Mouse (Mus musculus) yolk sac, embryonic 10.5 days (tissue): Measurements from ENCODE around the gene Cdh4.

ENCODE experiments used
- DNase-seq: peaks from one replicate; pipeline ENCODE4 v3.0.0-alpha.2; 2017; ENCODE audit warnings: low spot score

Gene Cdh4

DNA sequence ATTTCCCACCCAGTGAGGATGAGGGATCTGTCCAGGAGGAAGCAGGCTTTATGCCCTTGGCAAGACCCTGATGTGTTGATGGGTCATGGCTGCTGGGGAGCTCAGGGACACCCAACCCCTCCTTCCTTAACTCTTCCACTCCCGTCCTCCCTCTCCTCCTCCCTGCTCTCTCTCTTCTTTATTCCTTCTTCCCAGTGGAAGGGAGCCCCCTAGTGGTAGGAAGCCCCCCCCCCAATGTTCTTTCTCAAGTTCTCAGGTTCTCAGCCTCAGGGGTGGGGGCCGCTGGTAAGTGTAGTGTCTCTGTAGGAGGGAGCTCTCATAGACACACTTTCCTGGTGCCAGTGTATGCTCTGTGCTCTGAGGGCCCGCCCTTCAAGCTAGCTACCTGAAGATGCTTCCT lies 421.0 kb downstream of the Cdh4 start:
- no peak for DNase-seq

DNA sequence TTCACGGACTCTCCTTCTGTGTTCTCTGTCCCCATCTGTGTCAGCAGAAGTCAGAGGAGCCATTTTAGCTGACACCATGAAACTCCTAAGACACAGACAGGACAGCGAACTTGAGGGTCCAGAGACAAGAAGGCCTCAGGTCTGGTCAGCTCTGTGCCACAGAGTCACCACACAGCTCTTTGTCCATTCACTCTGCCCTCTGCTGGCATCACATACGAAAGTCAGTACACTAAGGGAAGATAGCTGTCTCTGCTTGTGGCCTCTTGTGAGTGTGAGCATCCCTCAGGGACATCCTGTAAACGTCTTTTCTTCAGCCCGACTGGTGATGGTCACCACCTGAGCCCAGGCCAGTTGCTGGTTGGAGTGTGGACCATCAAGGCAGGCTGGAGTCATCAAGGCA lies 422.9 kb downstream of the Cdh4 start:
- no peak for DNase-seq

DNA sequence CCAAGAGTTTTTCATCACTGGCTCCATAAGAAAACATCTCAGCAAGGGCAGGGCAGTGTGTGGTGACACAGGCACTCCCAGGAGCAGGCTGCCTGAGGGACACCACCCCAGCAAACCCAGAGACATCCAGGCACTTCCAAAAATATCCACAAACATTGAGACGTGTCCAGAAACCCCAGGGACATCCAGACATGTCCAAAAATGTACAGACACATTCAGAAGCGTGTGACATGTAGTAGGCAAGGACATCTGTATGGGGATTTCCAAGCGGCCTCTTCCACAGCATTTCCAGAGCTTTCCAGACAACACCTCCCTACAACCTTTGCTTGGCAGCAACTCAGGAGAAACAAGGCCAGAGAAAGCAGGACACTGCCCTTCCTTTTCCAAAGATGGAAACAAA lies 425.4 kb downstream of the Cdh4 start:
- DNase-seq, result no peak

DNA sequence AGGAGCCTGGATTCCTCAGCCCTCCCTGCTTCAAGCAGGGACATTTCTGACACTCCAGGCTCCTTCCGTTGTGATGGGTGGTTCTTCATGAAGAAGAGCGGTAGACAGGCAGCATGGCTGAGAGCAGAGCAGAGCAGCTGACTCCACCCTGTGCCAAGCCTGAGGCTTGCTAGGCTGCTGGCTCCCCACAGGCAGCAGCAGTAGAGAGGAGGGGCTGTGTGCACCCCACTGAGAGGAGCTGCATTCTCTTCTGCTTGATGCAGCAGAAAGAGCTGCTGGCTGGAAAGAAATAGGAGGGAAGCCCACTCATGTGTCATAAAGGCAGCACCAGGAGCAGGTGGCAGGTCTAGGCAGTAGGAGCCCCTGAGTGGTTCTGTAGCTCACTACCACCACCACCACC lies 427.6 kb downstream of the Cdh4 start:
- DNase-seq, result no peak

DNA sequence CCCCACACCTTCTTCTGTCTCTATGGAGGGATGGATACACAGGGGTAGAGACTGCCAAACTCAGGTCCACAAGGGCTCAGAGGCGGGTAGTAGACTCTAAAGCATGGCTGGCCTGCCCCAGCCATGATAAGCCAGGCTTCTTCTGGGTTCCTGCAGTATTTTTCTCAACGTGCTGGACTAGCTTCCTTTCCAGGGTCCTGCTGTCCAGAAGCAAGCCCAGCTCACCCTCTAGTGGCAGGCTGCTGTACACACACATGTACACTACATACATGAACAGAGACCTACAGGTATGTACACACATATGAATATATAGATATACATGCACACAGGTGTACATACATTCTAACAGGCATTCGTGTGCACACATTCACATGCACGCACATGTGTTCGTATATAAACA lies 430.5 kb downstream of the Cdh4 start:
- DNase-seq, result no peak

DNA sequence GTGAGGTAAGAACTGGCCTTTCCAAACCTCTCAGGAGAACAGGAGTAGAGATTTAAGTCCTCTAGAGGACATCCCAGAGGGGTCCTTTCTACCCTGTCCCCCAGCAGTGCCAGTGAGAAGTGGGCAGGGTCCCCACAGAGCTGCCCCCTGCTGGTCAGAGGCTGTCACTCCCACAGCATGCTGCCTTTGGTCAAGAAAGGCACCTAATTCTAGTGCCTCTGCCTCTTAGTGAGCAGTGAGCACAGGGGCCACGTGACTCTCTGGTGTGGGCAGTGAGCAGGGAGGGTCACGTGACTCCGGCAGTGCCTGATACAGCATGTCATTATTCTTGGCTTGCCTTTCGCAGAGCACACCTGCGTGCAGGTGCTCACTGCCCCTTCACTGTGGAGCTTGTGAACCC lies 431.1 kb downstream of the Cdh4 start:
- no peak for DNase-seq

DNA sequence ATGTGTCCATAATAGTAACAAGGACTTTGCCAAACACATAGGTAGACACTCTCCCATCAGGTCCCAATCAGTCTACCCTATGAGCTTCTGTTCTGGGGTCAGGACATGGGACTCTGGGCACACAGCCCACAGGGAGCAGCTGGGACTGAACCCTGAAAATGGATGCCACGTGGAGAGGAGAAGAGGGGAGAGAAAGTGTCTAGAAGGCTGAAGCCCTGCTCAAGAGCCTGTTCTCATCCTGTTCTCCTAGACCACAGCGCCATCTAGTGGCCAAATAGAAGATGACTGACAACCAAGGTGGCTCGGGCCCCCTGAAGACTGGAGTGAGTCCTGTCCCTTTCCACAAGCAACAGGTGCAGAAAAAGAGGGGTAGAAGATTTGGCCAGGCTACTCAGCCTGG lies 432.9 kb downstream of the Cdh4 start:
- peak; percentile 36 for DNase-seq

DNA sequence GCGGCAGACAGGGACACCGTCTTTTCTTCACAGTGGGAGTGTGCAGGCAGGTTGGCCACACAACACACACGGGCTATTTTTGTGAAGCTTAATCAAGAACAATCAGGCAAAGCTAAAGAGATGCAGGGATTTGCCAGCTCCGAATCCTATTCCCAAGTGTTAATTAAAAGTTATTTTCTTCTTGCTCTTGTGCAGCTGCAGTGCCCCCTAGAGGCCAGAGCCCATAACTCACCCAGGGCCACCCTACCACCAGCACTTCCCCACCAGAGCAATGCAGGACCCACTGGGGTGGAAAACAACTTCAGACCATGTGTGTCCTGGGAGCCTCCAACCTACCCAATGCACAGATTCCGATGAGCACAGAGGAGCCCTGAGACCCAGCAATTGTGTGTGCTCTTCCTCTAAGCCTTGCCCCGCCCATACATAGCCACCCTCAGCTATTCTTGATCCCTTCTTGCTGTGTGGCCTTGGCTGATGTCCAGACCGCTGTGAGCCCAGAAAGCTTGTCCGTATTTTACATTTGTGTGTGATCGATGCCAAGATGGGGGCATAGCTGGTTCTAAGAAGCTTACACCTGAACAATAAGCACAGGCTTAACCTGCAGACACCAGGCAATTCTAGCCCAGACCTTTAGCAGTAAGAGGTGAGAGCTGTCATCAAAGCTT lies 435.5 kb downstream of the Cdh4 start:
- DNase-seq, result no peak

DNA sequence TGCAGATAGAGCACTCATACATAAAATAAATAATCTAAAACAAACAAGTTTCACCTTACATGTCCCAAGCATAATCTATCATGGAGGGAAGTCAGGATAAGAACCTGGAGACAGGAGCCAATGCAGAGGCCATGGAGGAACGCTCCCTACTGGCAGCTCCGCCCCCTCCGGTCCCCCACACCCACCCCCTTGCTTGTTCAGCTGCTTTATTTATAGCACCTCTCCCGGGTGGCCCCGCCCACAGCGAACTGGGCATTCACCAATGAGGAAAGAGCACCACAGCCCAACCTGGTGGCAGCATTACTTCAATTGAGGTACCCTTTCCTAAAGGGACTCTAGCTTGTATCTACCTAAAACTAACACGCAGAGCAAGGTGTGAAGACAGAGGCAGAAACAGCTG lies 442.3 kb downstream of the Cdh4 start:
- DNase-seq, result no peak

DNA sequence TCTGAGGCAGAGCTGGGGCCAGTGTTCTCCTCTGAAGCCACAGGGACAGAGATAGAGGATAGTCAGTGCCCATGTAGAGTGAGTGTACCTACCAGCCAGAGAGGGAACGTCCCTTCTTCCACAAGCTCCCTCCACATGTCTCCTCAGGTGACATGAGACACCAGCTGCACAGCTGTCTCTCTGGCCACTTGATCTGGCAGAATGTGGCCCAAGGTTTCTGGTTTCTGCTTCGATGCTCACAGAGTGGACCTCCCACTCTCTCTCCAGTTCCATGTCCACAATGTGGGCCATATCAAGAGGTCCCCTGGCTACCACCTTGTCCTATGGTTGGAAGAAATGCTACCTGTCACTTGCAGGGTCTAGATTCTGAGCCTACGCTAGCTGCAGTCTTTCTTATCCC lies 448.8 kb downstream of the Cdh4 start:
- DNase-seq, result no peak

DNA sequence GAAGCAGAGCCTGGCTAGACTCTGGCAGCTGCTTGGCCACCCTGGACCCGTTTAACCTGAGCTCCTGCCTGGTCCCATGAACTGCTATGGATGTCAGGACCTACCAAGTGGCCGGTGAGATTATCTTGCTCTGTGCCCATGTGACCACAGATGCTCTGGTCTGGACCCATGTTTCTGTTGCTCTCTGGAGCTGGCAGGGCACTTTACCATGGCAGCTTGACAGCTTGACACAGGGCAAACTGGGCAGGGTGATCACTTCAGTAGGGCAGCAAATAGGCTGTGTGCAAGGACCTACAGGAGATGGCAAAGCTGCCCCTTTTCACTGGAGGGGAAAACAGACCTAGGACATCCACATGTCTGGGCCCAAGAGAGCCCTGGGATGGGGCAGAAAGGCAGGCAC lies 454.7 kb downstream of the Cdh4 start:
- no peak for DNase-seq

DNA sequence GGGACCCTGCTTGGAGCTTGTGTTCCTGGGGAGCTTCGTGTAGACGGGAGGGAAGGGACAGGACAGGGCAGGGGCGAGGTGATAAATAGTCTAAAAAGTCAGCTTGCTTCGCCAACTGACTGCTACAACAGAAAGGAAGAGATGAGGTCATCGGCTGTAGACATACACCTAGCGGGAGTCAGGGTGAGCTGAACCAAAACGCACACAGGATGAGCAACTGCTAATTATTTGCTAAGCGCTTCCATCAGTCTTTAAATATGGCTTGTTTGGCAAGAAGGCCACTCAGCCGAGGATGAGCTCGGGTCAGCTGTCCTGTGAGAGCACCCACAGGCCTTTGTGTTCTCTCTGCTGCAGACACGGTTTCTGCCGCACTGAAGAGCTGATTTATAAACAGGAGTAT lies 470.7 kb downstream of the Cdh4 start:
- DNase-seq, result no peak

DNA sequence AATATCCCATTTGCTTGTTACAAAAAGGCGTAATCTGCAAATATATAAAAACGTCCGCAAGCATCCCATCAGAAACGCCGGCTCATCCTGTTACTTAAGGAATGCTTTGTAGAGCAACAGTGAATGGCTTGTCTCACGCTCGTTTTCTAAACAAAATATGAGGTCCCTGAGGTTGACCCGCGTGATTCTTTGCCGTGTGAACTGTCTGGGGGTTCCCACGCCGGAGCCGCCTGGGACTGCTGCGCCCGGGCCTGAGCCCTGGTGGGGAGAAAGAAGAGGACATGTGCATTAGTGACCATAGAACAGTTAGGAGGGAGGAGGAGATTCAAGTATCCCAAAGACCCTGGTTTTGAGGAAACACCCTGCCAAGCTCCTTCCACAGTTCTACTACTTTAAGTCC lies 471.1 kb downstream of the Cdh4 start:
- no peak for DNase-seq

DNA sequence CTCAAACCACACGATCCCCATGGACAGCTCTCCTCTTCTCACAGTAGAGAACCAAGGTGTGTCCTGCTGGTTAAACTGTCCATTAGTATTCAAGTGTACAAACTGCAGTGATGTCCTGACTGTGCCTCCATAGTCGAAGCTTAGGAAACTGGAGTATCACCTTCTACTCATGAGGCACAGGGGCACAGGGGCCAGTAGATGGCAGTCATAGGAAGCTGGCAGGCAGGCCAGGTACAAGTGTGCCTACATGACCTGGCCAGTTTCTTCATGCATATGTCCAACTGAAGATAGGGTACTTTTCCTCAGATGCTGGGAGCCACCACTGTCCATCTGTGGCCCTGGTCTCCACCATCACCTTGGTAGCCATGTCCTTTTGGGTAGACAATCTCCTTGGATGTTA lies 472.0 kb downstream of the Cdh4 start:
- no peak for DNase-seq

DNA sequence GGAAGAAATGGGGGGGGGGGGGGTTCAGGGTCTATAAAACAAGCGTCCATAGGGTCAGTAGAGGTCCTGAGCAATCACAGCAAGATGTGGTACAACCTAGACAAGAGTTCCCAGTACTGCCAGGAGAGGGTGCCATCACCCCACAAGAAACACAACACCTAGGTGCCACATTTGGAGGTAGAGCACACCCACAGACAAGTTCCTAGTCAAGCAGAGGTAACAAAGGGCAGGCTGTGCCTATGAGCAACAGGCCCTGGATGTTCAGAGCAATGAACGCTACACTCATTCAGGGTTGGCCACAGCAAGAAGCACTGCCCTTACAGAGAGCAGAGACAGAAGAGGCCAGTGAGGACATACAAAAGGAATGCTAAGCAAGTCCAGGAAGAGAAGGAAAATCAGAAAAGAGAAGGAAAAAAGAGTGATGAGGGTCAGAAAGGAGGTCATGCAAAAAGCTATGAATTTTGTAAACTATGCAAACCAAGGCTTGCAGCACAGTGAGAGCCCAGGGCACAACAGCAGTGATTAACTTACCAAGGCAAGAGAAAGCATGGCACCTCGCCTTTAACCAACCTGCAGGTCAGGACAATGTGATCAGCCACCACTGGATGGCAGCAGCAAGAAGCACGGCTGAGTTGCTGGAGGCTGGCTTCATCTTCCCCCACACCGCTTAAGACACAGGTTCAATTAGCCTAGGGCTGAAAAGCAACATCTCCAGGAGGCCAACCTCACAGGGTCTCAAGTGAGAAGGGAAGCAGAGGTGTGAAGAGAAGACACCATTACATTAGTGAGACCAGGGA lies 474.8 kb downstream of the Cdh4 start:
- peak; percentile 35 for DNase-seq

DNA sequence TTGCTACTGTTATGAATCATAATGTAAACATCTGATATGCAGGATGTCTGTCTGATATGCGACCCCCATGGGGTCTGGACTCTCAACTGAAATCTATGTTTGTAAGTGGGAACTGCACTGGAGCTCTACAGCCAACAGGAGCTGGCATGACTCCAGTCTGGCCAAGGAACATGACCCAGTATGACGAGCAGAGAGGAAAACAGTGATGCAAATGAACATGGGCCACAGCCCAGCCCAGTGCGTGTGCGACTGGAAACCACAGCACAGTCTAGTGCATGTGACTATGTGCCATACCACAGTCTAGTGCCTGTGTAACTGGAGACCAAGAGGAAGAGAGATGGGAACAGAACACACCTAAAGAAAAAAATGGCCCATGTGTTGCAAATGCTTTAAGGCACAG lies 477.8 kb downstream of the Cdh4 start:
- DNase-seq, result no peak

DNA sequence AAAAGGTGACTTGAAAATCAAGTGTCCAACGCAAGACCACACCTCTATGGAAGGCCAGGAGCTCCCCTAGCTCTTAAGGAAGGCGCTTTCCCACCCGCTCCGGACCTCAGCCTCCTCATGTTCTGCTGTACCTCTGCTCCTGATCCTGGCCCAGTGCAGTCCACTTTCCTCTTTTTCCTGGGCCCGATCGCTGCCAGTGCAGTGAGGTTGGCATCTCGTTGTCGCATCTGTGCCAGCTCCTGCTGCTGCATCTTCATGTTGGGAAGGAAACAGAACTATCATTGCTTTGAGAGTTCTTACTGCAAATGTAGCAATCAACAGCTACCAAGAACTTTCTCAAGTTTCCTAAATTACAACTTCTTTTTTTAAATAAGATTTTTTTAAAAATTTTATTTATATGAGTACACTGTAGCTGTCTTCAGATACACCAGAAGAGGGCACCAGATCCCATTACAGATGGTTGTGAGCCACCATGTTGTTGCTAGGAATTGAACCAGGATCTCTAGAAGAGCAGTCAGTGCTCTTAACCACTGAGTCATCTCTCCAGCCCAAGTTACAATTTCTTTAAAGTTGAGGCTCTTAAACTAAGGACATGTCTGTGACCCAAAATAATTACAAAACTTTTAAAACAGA lies 478.9 kb downstream of the Cdh4 start:
- DNase-seq, result no peak

DNA sequence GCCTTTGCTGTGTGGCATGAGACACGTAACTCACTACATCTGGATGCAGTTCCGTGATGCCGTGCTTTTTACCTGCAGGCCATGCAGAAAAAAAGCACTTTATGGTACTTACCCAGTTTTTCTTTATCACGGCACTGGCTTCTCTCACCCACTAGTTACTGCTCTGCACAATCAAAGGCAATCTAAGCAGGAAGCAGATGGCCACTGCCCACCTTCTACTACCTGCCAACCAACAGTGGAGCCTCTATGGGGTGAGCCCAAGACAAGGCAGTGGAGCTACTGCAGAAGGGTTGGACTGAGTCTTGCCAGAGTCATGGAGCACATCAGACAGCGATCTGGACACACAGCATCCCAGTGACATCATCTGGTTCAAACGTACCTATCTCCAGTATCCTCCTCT lies 481.8 kb downstream of the Cdh4 start:
- no peak for DNase-seq

DNA sequence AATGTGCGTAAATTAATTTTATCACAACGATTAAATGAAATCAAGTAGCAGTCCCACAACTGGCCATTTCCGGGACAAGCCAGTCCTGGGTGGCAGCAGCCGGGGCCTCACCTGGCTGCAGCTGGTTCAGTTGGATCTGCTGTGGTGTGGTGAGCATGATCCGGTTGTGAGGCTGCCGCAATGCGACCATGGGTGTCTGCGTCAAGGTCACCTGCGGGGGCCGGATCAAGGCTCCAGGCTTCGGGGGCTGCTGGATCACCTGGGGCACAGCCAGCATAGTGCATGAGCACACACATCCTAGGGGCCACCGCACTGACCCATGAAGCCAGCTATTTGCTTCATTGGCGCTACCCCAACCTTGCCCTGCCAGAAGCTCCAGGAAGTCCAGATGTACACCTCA lies 486.9 kb downstream of the Cdh4 start:
- no peak for DNase-seq

DNA sequence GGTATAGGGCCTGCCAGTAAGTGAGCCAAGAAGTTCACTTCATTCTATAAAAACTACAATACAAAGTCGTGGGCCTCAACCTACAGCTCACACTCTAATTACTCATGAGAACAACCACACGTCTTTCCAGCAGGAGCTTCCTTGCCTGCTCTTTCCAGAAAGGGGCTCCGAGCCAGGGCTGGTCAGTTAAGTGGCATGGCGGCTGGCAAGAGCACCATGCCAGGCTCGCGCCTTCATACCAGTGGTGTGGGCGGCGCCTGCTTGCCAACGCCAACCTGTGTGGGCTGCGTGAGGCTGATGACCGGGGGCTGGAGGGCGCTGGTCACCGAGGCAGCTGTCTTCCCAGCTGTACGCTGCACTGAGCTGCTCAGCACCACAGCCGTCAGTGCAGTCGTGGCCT lies 489.5 kb downstream of the Cdh4 start:
- DNase-seq, result no peak

DNA sequence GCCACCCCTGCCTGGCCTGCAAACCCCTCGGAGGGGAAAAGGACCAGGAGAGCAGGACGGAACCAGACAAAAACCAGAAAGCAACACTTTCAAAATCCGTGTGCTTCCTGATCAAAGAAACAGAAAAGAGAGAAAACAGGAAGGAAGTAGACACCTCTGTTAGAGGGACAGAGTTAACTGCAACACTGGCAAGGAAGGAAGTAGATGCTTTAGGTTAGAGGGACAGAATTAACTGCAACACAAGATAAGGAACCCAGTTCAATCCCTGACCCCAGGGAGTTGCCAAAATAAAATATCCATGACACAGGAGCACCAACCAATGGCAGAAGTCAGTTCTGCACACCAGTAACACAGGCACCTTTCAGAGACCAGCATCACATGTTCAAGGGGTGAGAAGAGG lies 491.9 kb downstream of the Cdh4 start:
- DNase-seq, result no peak

DNA sequence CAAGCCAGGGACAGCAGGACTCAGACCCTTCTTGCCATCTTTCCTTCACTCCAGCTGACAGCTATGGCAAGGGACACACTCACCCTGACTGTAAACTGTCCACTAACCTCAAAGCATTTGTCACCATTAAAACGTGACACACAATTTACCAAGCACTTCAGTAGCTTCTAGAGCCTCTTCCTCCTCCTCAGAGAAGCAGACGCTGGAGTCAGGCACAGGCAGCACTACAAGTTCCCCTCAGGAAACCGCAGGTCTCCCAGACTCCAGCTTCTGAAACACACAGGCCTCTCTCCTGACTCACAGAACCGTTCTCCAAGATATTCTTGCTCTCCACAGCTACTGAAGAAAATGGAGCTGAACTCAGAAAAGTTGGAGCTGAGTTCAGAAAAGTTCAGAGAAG lies 494.9 kb downstream of the Cdh4 start:
- DNase-seq, result no peak

DNA sequence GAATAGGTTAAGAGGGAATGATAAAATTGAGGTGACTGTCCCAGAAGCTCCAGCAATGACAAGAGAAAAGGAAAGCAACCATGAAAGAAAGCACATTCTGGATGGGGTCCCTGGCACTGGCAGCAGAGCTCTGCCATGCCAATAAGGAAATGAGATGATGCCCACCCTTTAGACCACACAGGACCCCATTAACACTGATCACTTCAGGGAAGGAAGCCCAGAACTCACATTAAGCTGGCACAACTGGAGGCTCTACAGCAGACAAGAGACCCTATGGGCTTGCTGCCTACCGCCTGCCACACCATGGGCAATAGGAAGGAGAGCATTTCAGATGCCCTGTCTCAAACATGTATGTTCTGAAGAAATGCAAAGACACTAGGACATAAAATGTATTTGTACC lies 499.5 kb downstream of the Cdh4 start:
- DNase-seq, result no peak

DNA sequence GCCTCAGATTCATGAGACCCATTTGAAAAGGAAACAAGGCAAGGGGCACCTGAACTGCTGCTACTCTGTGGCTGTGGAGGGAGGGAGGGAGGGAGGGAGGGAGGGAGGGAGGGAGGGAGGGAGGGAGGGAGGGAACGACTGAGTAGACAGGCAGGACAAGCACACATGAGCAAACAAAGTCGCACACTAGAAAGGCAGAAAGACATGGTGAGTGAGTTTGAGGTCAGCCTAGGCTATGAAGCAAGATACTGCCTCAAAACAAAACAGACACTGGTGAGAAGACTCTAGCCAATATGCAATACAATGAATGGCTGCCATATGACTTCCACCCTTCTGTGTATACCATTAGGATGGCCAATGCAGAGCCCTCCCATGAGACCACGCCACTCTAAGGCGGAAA lies 502.8 kb downstream of the Cdh4 start:
- DNase-seq, result no peak
